Mouse (Mus musculus) ES-Bruce4 (cell line): ENCODE results near the gene Fblim1.

Experiments
- CTCF ChIP-seq: IDR thresholded peaks from one replicate; pipeline ENCODE4 v1.8.1; 2011; ENCODE audit warnings: low read depth, low read length
- POLR2A ChIP-seq: IDR thresholded peaks from one replicate; pipeline ENCODE4 v1.8.1; 2011; ENCODE audit warnings: low read length; ENCODE audit not compliant: insufficient read depth

- TF ChIP-seq CTCF (peak; percentile 6), POLR2A (no peak)
Observed at GRCm38 (mm10) chr4:141601148-141601862, 4.6 kb downstream of the Fblim1 start.
